Mouse (Mus musculus): ENCODE results near the gene Cfap73. TPM values are rescaled to one million over a fixed set of nuclear protein-coding genes. Genes with fewer than 3 reads are reported as not detected.

The Cfap73 gene
- polyA plus RNA-seq, 1 experiment from 2014 or later: not detected

- no peak overlapping the region for H3K4me3 ChIP-seq
- H3K27ac ChIP-seq: no peak overlapping the region
- H3K9me3 ChIP-seq: no peaks in the 10 kb centered on the region
- H3K27me3 ChIP-seq (replicated peaks): no peaks in the 10 kb centered on the region
- H3K36me3 ChIP-seq: peaks cover 3% of the 10 kb centered on the region; the same call in 1 of the 2 replicates
- WGBS: 80% methylated on average over 3 of the region's 3 CpGs
- H3K9ac ChIP-seq: no peak overlapping the region
- H3K4me1 ChIP-seq: peaks cover 17% of the 10 kb centered on the region
- no peak for ATAC-seq (ENCODE audit: low FRiP score, low read depth)
- H3K4me2 ChIP-seq (replicated peaks): no peak overlapping the region
Observed at GRCm38 (mm10) chr5:120607335-120607734, 26.7 kb downstream of the Cfap73 start.

- no peak overlapping the region for H3K9ac ChIP-seq
- ATAC-seq (ENCODE audit: low FRiP score, low read depth): no peak
- WGBS: 67% methylated on average over 25 of the region's 25 CpGs
Observed at GRCm38 (mm10) chr5:120606590-120607200, 27.3 kb downstream of the Cfap73 start.

GRCm38 (mm10) chr5:120605688-120606087 lies 28.3 kb downstream of the Cfap73 start:
- peaks cover 3% of the 10 kb centered on the region; the same call in 1 of the 2 replicates for H3K36me3 ChIP-seq
- peak overlapping the region; percentile 55 for H3K9ac ChIP-seq
- H3K4me2 ChIP-seq (replicated peaks): peak overlapping the region; percentile 67
- H3K4me1 ChIP-seq: peaks cover 5% of the 10 kb centered on the region
- no peaks in the 10 kb centered on the region for H3K27me3 ChIP-seq (replicated peaks)
- no peaks in the 10 kb centered on the region for H3K9me3 ChIP-seq
- peak overlapping the region; percentile 37; the same call in 1 of the 2 replicates for H3K27ac ChIP-seq
- peak overlapping the region; percentile 24 for H3K4me3 ChIP-seq
- peak; percentile 59 for ATAC-seq (ENCODE audit: low FRiP score, low read depth)
- WGBS: 2% methylated on average over 8 of the region's 8 CpGs

More at GRCm38 (mm10) chr5:120606590-120607200, 27.3 kb downstream of the Cfap73 start:
- peaks cover 3% of the 10 kb centered on the region; the same call in 1 of the 2 replicates for H3K36me3 ChIP-seq
- no peak overlapping the region for H3K4me2 ChIP-seq (replicated peaks)
- H3K9me3 ChIP-seq: no peaks in the 10 kb centered on the region
- no peak overlapping the region for H3K27ac ChIP-seq
- no peak overlapping the region for H3K4me3 ChIP-seq
- peaks cover 14% of the 10 kb centered on the region for H3K4me1 ChIP-seq
- H3K27me3 ChIP-seq (replicated peaks): no peaks in the 10 kb centered on the region

GRCm38 (mm10) chr5:120605241-120605661 lies 28.8 kb downstream of the Cfap73 start:
- H3K4me1 ChIP-seq: peaks cover 5% of the 10 kb centered on the region
- WGBS: 3% methylated on average over 10 of the region's 10 CpGs
- peaks cover 3% of the 10 kb centered on the region; the same call in 1 of the 2 replicates for H3K36me3 ChIP-seq
- ATAC-seq (ENCODE audit: low FRiP score, low read depth): peak; percentile 48
- H3K9ac ChIP-seq: peak overlapping the region; percentile 55
- H3K4me2 ChIP-seq (replicated peaks): peak overlapping the region; percentile 67
- H3K27ac ChIP-seq: peak overlapping the region; percentile 37; the same call in 1 of the 2 replicates
- no peaks in the 10 kb centered on the region for H3K9me3 ChIP-seq
- H3K27me3 ChIP-seq (replicated peaks): no peaks in the 10 kb centered on the region
- peak overlapping the region; percentile 24 for H3K4me3 ChIP-seq

- Histone ChIP-seq H3K4me1 (peaks cover 5% of the 10 kb centered on the region), H3K4me2 (replicated peaks) (peak overlapping the region; percentile 67)
- no peak for ATAC-seq (ENCODE audit: low FRiP score, low read depth)
Observed at GRCm38 (mm10) chr5:120604839-120605238, 29.2 kb downstream of the Cfap73 start.

GRCm38 (mm10) chr5:120603515-120603914 lies 30.5 kb downstream of the Cfap73 start:
- no peak overlapping the region for H3K4me3 ChIP-seq
- peaks cover 5% of the 10 kb centered on the region for H3K4me1 ChIP-seq
- no peaks in the 10 kb centered on the region for H3K9me3 ChIP-seq
- H3K4me2 ChIP-seq (replicated peaks): no peak overlapping the region
- 63% methylated on average over 7 of the region's 7 CpGs for WGBS
- no peaks in the 10 kb centered on the region for H3K27me3 ChIP-seq (replicated peaks)
- no peak for ATAC-seq (ENCODE audit: low FRiP score, low read depth)
- peaks cover 3% of the 10 kb centered on the region; the same call in 1 of the 2 replicates for H3K36me3 ChIP-seq
- H3K27ac ChIP-seq: no peak overlapping the region
- H3K9ac ChIP-seq: no peak overlapping the region

More at GRCm38 (mm10) chr5:120604839-120605238, 29.2 kb downstream of the Cfap73 start:
- Histone ChIP-seq H3K27ac (no peak overlapping the region), H3K27me3 (replicated peaks) (no peaks in the 10 kb centered on the region), H3K36me3 (peaks cover 3% of the 10 kb centered on the region; the same call in 1 of the 2 replicates), H3K9me3 (no peaks in the 10 kb centered on the region), H3K4me3 (no peak overlapping the region; the same call in 1 of the 2 replicates), H3K9ac (peak overlapping the region; percentile 55; the same call in 1 of the 2 replicates)
- under 1% methylated on average over 6 of the region's 6 CpGs for WGBS

GRCm38 (mm10) chr5:120602210-120602609 lies 31.8 kb downstream of the Cfap73 start:
- no peak overlapping the region for H3K27ac ChIP-seq
- H3K4me3 ChIP-seq: no peak overlapping the region
- no peak overlapping the region for H3K9ac ChIP-seq
- no peaks in the 10 kb centered on the region for H3K27me3 ChIP-seq (replicated peaks)
- no peak for ATAC-seq (ENCODE audit: low FRiP score, low read depth)
- peaks cover 5% of the 10 kb centered on the region for H3K4me1 ChIP-seq
- no peaks in the 10 kb centered on the region for H3K9me3 ChIP-seq
- no peak overlapping the region for H3K4me2 ChIP-seq (replicated peaks)
- H3K36me3 ChIP-seq: no peaks in the 10 kb centered on the region
- WGBS: 86% methylated on average over 12 of the region's 12 CpGs

GRCm38 (mm10) chr5:120600946-120601668 lies 32.9 kb downstream of the Cfap73 start:
- Histone ChIP-seq H3K36me3 (no peaks in the 10 kb centered on the region), H3K27me3 (replicated peaks) (no peaks in the 10 kb centered on the region), H3K4me1 (peaks cover 5% of the 10 kb centered on the region), H3K4me3 (no peak overlapping the region), H3K4me2 (replicated peaks) (no peak overlapping the region), H3K9ac (no peak overlapping the region), H3K27ac (no peak overlapping the region), H3K9me3 (no peaks in the 10 kb centered on the region)
- WGBS: 49% methylated on average over 11 of the region's 11 CpGs
- ATAC-seq (ENCODE audit: low FRiP score, low read depth): no peak

GRCm38 (mm10) chr5:120599625-120600024 lies 34.4 kb downstream of the Cfap73 start:
- Histone ChIP-seq H3K4me2 (replicated peaks) (no peak overlapping the region), H3K27ac (no peak overlapping the region), H3K27me3 (replicated peaks) (no peaks in the 10 kb centered on the region), H3K4me3 (no peak overlapping the region), H3K36me3 (no peaks in the 10 kb centered on the region), H3K4me1 (no peaks in the 10 kb centered on the region), H3K9ac (0 out of 2 replicates have a peak overlapping the region, but pooled peaks have one; percentile 3), H3K9me3 (no peaks in the 10 kb centered on the region)
- ATAC-seq (ENCODE audit: low FRiP score, low read depth): no peak
- WGBS: 95% methylated on average over 6 of the region's 6 CpGs

- no peaks in the 10 kb centered on the region for H3K4me1 ChIP-seq
- H3K9ac ChIP-seq: no peak overlapping the region
- H3K4me2 ChIP-seq (replicated peaks): no peak overlapping the region
- H3K36me3 ChIP-seq: no peaks in the 10 kb centered on the region
- no peak overlapping the region for H3K4me3 ChIP-seq
- no peak for ATAC-seq (ENCODE audit: low FRiP score, low read depth)
- 85% methylated on average over 6 of the region's 6 CpGs for whole genome bisulfite sequencing
- no peaks in the 10 kb centered on the region for H3K27me3 ChIP-seq (replicated peaks)
- H3K9me3 ChIP-seq: no peaks in the 10 kb centered on the region
- H3K27ac ChIP-seq: no peak overlapping the region
Observed at GRCm38 (mm10) chr5:120594485-120594884, 39.5 kb downstream of the Cfap73 start.

- Histone ChIP-seq H3K4me2 (replicated peaks) (no peak overlapping the region), H3K4me1 (peaks cover 14% of the 10 kb centered on the region), H3K9me3 (no peaks in the 10 kb centered on the region), H3K9ac (no peak overlapping the region), H3K4me3 (no peak overlapping the region), H3K27me3 (replicated peaks) (no peaks in the 10 kb centered on the region), H3K36me3 (no peaks in the 10 kb centered on the region), H3K27ac (no peak overlapping the region)
- ATAC-seq (ENCODE audit: low FRiP score, low read depth): no peak
- WGBS: 70% methylated on average over 7 of the region's 7 CpGs
Observed at GRCm38 (mm10) chr5:120592141-120592540, 41.9 kb downstream of the Cfap73 start.

- 76% methylated on average over 16 of the region's 16 CpGs for WGBS
Observed at GRCm38 (mm10) chr5:120590356-120591010, 43.6 kb downstream of the Cfap73 start.

More at GRCm38 (mm10) chr5:120590356-120591010, 43.6 kb downstream of the Cfap73 start:
- Histone ChIP-seq H3K9ac (no peak overlapping the region), H3K4me1 (peaks cover 23% of the 10 kb centered on the region), H3K27ac (no peak overlapping the region), H3K4me3 (no peak overlapping the region), H3K9me3 (no peaks in the 10 kb centered on the region), H3K36me3 (no peaks in the 10 kb centered on the region), H3K4me2 (replicated peaks) (no peak overlapping the region), H3K27me3 (replicated peaks) (no peaks in the 10 kb centered on the region)
- ATAC-seq (ENCODE audit: low FRiP score, low read depth): no peak
